Mouse (Mus musculus): Measurements from ENCODE around the gene Lrrc17.

- TF ChIP-seq CTCF (IDR thresholded peaks at IDR 0.05; ENCODE audit: extremely low read depth, insufficient read depth, insufficient read length, insufficient replicate concordance) (no peak), POLR2A (IDR thresholded peaks at IDR 0.05; ENCODE audit: low read depth, low read length) (no peak)
Observed at GRCm38 (mm10) chr5:21529110-21529720, 14.1 kb upstream of the Lrrc17 start.

All from spleen, adult 2 months (tissue).